Mouse (Mus musculus): Measurements from ENCODE around the gene U2af1l4.

DNA sequence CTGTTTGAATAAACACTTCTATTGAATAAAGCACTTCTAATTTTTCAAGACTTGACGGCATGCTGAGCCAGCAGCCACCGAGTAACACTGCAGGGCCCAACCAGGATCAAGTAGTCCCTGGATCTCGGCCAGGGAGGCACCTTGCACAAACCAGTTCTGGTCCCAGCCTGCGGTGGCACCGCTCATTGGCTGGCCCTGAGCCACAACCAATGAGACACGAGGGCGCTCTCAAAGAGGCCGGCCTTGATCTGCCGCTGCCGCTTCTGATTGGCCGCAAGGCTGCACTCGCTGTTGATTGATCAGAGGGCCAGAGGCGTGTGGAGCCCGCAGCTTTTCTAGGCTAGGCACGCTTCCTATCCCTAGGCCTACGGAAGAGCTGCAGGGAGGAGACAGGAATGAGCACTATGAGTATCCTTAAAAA lies 36.8 kb downstream of the U2af1l4 start:
- TF ChIP-seq CTCF (IDR thresholded peaks at IDR 0.05; ENCODE audit: borderline replicate concordance, insufficient read depth, low read length) (no peak), POLR2A (IDR thresholded peaks at IDR 0.05; ENCODE audit: low read depth, low read length) (no peak)
